Mouse (Mus musculus) neutrophil, adult 5-6 weeks (primary cell): ENCODE data around the gene Tpx2. TPM values are rescaled to one million over a fixed set of nuclear protein-coding genes. Genes with fewer than 3 reads are reported as not detected.

Source experiments
- ATAC-seq: fragments of 151-379, 151-347 bp; 2 replicates; pipeline ENCODE4 v1.8.0; 2017; ENCODE audit warnings: mild to moderate bottlenecking, moderate TSS enrichment; ENCODE audit not compliant: insufficient number of reproducible peaks, poor library complexity, low FRiP score, severe bottlenecking; ENCODE audit errors: extremely low read depth
- total RNA-seq: library from RNA; stranded (forward); fragments of 200-1000 nt; gene quantifications from 2 replicates; pipeline ENCODE4 v1.2.3, GENCODE M21; 2017

The Tpx2 gene
- total RNA-seq, 1 experiment from 2014 or later = 0.70 TPM

DNA sequence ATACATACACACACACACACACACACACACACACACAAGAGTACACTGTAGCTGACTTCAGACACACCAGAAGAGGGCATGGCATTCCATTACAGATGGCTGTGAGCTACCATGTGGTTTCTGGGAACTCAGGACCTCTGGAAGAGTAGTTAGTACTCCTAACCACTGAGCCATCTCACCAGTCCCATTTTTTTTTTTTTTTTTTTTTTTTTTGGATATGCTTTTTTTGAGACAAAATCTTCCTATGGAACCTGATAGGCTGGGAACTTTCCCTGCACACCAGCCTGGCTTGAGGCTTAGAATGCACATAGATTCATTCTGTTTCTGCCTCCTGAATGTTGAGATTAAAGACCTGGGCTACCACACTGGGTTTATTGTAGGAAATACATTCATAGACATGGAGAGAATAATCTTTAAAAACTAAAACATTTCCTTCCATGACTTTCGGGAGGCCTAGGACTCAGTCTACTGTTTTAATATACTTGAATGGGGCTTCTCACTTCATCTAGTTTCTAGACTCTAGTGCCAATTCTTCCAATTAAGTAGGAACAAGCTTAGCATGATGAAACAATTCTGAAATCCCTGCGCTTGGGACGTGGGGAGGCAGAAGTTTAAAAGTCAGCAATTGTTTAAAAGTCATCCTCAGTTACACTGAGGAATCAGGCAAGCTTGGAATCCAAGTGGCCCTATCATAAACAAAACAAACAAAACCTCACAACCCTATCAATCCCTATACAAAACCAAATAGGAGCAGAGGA is 528 bp upstream of the Tpx2 start:
- no peak for ATAC-seq

DNA sequence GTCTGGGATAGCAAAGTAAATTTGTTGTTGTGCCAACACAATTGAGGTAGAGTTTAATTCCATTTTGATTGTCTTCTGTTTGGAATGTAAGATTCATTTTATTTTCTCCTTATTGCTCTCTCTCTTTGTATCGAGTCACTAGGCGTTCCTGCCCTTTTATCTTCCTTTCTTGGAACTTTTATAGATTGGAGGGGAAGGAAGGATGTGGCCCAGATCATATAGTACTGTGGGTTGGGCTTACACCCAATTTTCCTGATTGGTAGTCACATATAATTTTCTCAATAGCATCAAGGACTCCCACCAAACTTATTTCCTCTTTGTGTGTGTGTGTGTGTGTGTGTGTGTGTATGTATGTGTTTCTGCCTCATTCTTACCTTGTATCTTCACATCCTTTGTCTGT is 702 bp downstream of the Tpx2 start:
- no peak for ATAC-seq

DNA sequence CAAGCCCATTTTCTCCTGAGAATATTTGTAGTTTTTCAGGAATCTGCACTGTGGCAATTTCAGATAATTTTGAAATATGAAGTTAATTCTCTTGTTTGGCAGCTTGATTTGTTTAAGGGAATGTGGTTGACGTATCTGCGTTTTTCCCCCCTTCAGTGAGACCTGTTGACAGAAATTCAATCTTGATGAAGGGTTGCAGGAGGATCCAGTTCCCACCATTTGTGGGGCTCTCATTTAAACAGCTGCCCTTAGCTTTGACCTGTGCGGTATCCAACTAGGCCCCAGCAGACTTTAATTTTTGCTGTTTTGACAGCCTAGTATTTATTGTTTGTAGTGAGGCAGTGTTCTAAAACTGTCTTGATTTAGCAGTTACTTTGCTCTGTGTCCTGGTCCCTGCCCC is 11.7 kb downstream of the Tpx2 start:
- ATAC-seq = no peak

DNA sequence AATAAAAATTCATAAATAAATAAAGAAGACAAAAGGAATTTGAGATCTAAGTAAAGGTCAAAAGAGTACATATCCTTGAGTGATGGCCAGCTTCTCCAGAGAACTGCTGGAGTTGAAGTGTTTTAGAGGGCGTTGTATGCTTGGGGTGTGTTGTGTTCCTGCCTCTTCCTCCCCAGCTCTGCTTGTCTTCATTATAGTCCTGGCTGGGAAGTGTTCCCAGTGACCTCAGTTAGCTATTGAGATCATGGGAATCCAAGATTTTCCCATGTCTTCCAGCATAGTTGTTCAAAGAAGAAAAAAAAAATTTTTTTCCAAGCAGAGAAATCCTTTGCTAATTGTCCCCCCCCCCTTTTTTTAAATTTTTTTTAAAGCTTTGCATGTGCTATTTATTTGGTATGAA is 14.1 kb downstream of the Tpx2 start:
- no peak for ATAC-seq

DNA sequence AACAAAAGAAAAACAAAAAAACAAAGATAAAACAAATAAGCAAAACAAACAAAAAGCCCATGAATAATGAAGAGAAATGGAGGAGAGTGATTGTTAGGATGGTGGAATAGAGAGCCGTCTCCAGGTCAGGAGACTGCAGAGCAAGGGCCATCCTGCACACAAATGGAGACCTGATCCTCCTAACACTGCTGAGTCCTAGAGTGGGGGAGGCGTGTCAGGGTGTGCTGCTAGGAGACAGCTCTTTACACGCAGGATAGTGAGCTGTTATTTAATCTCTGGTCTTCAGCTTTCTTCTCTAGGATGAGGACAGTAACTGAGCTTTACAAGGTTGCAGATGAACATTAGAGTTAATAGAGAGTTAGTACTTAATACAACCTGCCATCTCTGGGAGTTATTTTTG is 14.9 kb downstream of the Tpx2 start:
- ATAC-seq = no peak

DNA sequence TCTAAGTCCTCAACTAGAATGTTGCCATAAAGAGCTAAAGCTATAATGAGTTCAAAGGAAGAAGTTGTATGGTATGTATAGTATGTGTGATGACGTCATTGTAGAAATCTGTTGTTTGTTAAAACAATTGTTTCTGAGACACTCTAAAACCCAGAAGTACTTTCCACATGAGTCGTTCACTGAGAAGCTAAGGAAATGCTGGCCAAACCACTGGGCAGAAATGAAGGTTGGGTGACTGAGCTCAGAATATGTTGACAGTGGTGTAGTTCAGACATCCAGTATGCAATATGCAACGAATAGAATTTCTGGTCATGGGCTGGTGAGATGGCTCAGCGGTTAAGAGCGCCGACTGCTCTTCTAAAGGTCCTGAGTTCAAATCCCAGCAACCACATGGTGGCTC is 15.6 kb downstream of the Tpx2 start:
- ATAC-seq = no peak

DNA sequence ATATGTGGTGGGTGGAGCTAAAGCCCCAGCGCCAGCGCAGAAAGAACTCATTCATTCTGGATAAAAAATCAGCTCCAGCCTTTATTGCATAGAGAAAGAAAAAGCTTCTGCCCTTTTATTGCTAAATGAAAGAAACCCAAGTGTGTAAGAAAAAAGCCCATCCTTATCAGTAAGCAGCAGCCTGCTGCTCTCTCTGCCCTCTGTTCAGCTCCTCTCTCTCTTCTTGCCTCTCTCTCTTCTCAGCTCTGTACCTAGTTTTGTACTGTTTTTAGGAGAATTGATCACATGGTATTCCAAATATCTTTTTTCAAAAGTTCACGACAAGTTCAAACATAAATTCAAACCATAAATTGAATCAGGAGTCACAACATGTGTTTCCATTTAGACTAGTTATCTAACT is 30.5 kb downstream of the Tpx2 start:
- ATAC-seq = no peak

DNA sequence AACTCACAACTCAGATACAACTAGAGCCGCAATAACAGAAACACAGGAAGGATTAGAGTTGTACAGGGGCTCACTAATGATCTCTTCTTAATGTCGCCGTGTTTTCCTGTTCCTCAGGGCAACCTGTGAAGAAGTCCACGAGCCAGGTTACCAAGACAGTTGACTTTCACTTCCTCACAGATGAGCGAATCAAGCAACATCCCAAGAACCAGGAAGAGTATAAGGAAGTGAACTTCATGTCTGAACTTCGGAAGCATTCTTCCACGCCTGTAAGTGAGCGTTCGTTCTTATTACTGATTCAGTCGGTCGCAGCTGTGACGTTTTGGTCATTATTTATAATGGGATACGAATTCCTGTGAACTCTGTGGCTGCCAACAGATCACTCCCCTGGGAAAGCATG is 33.1 kb downstream of the Tpx2 start:
- ATAC-seq = no peak

DNA sequence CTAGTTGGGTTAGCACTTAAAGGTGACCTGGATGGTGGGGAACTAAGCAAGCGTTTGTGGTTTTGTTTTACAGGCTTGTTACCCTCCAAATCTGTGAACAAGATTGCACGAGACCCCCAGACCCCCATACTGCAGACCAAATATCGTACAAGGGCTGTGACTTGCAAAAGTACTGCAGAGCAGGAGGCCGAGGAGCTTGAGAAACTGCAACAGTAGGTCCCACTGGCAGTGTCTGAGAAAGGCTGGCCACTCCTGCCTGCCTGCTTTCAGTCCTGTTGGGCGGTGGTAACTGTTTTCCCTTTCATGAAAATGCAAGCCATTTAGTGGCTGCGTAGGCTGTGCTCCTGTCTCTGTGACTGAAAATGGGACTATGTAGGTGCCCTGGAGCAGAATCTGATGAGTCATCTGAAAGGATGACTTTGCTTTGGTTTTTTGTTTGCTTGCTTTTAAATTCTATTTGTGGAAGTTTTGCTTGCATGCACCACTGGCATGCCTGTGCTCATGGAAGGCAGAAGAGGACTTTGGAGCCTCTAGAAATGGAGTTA is 36.4 kb downstream of the Tpx2 start:
- ATAC-seq = no peak

DNA sequence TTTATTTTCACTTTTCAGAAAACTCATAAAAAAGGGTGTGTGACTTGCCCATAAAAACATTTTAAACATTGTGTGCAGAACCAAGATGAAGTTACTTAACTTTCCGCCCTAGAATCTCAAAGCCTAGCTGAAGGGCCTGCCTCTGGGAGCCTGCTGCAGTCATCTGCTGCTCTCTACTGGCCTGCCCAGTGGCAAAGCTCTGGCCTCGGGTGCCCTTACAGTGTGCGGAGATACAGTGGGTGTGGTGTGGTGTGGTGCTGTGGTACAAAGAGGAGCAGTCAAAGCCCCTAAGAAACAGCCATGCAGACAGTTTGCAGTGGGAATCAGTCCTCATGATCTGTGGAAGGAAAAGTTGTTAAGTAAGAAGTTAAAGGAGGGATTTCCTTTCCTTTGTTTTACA is 39.5 kb downstream of the Tpx2 start:
- ATAC-seq = no peak

DNA sequence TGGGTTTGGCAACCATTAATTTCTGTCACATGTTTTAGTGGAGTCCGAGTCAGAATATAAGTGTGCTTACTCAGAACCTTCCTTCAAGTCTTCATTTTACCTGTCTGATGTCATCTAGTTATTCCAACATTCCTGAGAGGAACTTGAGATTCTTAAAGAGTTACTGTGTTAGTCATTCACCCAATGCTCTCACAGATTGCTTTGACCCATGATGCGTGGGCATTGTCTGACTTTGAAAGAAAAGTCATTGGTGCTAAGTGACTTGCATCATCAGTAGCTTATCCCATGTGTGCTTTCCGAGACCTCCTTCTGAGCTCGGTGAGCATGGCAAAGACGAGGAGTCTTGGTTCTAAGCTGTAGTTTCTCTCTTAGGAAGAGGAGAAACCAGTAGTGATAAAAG is 41.0 kb downstream of the Tpx2 start:
- ATAC-seq = no peak

DNA sequence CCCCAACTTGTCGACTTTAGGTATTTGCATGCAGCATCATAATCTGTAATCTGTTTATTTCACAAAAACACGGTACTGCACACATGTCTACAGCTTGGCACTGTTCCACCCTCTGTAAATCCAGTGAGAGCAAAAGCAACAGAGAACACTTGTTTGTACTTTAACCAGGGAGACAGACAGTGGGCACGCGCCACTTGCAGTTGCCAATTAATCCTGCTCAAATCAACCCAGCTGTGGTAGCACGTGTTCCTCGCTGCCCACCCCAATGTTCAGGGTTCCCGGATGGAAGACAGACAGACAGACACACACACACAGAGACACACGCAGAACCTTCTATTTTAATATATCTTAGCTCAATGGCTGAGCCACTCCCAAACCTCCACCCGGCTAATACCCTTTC is 48.1 kb downstream of the Tpx2 start:
- ATAC-seq = no peak

DNA sequence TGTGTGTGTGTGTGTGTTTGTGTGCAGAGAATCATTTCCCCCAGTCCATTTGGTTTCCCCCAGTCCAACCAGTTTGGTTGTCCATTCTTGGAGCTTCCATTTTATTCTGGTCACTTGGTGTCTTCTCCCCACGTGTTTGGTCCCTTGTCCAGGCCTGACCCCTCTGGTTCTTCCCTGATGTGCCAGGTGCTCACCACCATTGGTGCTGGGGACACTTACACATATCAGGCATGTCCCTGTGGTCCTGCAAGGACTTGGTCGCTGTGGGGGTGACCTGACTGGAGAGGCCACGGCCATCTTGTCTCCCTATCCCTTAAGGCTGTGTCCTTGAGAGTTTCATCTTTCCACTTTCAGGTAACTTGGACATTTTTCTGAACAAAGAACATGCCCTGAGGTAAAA is 49.2 kb downstream of the Tpx2 start:
- no peak for ATAC-seq

DNA sequence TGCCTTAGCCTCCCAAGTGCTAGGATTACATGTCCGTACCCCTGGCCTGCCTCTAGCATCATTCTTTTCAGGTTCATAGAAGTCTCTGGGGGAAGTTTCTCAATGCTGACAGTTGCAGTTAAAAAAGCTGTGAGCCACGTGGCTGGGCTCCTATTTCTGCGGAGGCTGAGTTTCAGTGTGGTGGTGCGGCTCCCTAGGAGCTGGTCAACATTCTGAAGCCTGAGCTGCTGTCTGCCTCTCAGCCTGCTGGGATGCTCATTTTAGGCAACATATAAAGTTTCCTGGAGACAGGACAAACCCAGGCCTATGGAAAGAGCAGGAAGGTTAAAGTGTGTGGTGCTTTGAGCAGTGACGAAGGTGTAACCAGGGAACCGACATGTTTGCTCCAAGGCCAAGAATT is 51.2 kb downstream of the Tpx2 start:
- ATAC-seq = no peak

DNA sequence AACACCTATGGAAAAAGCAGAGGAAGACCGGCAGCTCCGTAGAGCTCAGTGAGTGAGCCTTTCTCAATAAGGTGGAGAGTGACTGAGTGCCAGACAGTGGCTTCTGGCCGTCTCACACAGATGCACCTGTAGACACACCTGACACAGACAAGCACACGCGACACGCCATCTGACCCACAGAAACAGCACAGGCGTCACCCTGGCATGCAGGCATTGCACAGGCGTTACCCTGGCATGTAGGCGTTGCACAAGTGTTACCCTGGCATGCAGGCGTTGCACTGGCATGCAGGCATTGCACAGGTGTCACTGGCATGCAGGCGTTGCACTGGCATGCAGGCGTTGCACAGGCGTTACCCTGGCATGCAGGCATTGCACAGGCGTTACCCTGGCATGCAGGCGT is 53.5 kb downstream of the Tpx2 start:
- ATAC-seq = no peak

DNA sequence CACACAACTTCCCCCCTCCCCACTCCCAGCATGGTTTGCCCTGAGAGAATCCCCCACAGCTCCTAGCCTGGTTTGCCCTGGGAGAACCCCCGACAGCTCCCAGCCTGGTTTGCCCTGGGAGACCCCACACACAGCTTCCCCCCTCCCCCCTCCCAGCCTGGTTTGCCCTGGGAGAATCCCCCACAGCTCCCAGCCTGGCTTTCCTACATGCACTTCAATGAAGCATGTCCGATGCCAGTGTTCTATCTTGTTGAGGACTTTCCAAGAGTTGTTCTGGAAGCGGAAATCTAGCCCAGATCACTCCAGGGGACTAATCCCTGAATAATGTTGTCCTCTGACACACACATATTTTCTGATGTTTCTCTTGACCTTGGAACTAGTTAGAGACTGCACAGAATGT is 54.9 kb downstream of the Tpx2 start:
- ATAC-seq = no peak

DNA sequence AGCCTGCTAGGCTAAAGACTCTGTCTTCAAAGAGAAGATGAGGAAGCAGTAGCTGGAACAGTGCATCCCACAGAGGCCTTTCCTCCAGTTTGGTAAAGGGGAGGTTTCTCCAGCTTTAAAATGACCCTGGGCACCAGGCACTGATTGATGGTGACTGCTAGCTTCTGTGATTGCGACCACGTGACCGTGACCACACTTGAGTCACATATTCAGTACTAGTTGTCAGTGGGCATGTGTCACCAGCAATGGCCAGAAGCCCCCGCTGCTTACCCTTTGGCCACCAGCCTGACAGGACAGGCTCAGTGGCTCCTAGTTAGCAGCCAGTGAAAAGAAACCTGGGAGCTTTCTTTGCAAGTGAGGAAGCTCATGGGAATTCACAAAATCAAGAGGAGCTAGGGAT is 55.8 kb downstream of the Tpx2 start:
- no peak for ATAC-seq

DNA sequence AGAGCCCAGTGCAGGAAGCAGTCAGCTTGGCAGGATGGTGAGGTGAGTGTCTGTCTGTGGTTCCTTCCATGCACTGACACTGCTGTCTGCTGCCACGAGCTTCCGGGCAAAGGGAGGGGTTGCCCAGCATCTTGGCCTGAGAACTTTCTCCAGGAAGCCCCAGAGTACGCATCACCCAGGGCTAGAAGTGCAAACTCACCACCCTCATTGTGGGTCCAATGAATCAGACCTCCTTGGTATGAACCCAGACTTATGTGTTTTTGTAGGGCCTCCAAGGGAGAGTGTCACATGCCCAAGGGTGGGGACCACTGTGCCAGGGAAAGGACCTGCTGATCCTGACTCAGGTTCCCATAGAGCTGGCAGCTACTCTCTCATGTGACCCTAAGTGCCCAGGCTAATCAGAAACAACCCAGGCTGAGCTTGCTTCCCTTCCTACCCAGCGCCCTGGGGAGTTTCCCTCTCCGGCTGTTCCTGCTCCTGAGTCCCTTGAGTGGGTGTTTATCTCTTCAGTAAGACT is 56.4 kb downstream of the Tpx2 start:
- ATAC-seq = no peak

DNA sequence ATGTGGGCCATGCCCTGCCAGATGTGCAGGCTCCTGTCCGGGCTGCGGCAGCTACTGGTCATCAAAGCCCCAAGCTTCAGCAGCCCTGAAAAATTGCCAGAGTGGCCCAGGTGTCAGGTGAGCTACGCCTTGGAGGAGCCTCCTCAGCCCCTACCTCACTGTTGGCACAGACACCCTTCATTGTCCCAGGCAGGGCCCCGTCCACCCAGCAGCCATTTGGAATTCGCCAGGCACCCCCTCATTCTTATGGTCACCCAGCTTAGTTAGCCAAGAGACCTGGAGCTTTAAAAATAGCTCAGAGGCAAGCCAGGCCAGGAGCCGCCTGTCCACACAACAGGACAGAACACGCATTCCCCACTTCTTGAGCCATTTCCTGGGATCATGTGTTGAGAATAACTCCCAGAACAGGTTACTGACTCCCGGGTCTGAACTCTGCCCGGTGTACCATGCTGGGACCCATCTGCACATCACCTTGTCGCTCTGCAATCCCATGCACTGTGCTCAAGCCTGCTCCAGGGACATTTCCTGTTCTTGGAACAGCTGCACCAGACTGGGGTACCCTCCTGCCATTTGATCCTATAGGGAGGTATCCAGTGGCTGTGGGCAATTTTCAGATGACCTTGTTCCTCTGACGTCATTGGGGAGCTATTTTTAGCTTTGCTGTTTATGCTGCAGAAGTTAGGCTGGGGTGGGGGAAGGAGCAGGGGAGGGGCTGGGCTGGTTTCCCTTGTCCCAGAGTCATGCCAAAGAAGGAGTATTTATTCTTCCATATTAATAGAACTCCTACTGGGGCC is 57.5 kb downstream of the Tpx2 start:
- ATAC-seq = no peak
